Mouse (Mus musculus): ENCODE results near the gene Shld1. TPM values are rescaled to one million over a fixed set of nuclear protein-coding genes. Genes with fewer than 3 reads are reported as not detected.

Gene Shld1
- total RNA-seq, 1 experiment from 2014 or later: 2.4 TPM

DNA sequence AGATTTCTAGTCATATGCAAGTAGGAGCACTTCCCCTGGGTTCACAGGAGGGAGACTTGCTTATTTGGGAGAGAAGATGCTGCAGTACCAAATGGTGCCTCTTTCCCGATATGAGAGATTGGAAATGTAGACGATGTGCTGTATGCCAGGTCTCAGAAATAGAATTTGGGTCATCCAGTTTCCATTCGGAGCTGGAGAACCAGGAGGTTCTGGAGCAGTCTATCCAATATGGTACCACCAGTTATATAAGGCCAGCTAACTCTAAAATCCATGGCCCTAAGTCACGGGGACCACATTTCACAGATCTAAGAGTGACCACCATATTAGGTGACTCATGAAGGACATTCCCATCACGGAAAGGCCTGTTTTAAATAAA, 30.8 kb downstream of the Shld1 start:
- ATAC-seq (replicated peaks; ENCODE audit: low read depth, poor library complexity, severe bottlenecking): no peak

DNA sequence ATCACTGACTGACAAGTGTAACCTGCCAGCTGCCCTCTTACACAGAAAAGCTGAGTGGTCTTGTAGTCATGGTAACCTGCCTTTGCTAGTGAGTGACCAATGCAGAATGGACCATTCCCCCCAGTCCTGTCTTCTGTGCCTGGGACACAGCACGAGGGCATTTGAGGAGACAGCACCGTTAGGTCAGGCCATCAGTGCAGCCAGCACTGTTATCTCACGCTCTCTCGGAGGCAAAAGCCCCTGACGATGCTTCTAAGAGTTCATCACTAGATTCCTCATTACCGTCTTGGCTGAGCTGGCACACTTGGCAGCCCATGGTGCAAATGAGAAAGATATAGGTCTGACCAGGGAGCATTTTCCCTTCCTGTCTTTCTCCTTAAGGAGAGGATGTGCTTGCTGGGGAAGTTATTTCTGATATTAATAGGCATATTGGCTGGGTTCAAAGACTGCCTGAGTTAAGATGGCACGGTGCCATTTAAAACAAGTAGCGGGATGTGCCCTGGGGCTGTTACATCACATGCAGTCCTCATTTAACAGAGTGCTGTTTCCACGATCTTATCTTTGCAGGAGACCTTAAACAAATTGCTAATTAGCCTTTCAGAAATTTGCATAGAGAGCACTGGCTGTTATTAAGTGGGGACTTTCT, 34.3 kb downstream of the Shld1 start:
- no peak for ATAC-seq (replicated peaks; ENCODE audit: low read depth, poor library complexity, severe bottlenecking)

DNA sequence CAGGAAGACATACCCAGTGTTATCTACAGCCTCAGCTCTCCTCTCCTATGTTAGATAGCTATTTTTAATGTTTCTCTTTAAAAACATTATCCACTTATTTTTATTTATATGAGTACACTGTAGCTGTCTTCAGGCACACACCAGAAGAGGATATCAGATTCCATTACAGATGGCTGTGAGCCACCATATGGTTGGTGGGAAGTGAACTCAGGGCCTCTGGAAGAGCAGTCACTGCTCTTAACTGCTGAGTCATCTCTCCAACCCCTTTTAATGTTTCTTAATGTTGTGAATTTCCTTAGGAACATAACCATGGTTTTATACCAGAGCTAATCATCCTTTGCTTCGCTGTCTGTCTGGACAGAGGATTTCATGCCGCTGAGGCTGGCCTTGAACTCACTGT, 35.1 kb downstream of the Shld1 start:
- ATAC-seq (replicated peaks; ENCODE audit: low read depth, poor library complexity, severe bottlenecking): 0 out of 2 replicates have a peak, but pooled peaks have one; percentile 18

DNA sequence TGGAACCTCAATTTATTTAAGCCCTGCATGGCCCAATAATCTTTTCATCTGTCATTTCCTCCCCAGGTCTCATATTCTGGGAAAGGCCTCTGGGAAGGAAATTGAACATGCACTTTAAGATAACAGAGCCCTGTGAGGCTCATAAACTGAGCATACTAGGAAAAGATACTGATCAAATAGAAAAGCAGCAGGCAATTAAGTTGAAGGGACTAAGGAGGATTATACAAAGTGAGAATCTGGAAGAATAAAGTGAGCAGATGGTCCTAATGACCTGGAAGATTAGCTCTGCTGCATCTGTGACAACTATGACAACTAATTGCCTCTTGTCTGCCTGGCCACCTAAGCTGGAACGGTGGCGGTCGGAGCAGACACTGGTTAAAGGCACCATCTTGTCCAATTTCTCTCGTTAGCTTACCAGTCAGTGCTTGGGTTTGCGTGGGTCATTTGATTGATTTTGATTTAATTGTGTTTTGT, 37.3 kb downstream of the Shld1 start:
- no peak for ATAC-seq (replicated peaks; ENCODE audit: low read depth, poor library complexity, severe bottlenecking)

DNA sequence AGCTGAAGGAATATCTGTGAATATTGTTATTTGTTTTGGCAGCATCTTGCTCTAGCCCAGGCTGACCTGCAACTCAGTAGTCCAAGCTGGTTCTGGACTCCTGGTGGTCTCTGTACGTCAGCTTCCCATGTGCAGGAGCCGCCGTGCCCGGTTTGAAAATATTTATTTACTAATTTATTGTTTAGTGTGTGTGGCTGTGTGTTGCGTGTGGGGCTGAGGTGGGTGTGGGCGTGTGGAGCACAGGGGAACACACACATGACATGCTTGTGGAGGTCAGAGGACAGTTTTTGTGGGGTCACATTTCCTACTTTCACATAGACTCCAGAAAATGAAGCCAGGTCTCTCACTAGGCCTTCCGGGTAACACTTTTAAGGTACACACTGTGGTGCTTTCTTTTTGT, 37.8 kb downstream of the Shld1 start:
- no peak for ATAC-seq (replicated peaks; ENCODE audit: low read depth, poor library complexity, severe bottlenecking)

DNA sequence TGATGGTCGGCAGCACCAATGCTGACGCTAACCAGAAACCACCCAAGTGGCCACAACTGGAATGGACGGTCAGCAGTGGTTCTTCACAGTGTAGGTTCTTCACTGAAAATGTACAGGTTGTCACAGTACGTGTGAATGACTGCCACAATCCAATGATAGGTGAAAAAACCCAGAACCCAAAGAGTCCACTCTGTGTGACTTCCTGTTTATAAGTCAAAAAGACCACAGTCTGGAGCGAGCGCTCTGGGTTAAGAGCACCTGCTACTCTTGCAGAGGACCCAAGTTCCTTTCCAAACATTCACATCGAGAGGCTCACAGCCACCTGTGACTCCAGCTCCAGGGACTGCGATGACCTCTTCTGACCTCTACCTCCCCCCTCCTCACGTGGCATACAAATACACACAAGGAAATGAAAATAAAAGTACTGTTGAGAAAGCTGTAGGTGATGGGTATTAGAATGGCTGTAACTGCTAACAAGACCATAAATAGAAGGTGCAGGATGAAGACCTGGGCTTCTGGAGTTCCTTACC, 38.7 kb downstream of the Shld1 start:
- no peak for ATAC-seq (replicated peaks; ENCODE audit: low read depth, poor library complexity, severe bottlenecking)

DNA sequence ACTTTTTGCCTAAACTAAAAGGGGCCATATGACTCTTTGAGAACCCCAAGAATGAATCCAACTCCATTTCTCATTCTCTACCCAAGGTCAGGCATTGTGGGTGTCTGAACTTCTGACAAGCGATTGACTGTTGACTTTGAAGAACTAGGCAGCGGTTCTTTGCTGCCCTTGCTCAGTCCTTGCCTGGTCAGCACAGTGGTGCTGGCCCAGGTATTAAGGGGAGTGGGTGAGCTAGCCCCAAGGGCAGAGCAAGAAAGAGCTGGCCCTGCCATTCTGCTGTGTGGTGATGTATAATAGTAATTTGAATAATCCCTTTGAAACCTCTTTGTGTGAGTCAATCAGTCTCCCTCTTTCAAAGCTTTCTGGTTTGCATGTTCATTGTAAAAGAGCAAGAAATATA, 39.4 kb downstream of the Shld1 start:
- ATAC-seq (replicated peaks; ENCODE audit: low read depth, poor library complexity, severe bottlenecking): no peak

DNA sequence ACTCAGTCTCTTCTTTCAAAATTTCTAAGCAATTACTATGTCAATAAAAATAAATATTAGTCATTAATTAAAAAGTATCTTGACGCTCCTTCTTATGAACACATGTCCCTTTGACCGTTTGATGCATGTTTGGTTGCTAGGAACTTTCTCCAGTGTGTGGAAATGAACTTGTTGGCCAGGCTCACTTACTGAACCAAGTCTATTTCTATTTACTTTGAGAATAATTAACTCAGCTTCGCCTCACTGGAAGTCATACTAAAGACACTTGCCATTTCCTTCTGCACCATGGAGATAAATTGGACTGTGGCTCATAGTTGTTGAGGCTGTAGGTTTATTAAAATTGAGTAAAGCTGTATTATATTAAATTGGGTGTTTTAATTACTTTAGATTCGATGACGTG, 46.2 kb downstream of the Shld1 start:
- ATAC-seq (replicated peaks; ENCODE audit: low read depth, poor library complexity, severe bottlenecking): no peak

DNA sequence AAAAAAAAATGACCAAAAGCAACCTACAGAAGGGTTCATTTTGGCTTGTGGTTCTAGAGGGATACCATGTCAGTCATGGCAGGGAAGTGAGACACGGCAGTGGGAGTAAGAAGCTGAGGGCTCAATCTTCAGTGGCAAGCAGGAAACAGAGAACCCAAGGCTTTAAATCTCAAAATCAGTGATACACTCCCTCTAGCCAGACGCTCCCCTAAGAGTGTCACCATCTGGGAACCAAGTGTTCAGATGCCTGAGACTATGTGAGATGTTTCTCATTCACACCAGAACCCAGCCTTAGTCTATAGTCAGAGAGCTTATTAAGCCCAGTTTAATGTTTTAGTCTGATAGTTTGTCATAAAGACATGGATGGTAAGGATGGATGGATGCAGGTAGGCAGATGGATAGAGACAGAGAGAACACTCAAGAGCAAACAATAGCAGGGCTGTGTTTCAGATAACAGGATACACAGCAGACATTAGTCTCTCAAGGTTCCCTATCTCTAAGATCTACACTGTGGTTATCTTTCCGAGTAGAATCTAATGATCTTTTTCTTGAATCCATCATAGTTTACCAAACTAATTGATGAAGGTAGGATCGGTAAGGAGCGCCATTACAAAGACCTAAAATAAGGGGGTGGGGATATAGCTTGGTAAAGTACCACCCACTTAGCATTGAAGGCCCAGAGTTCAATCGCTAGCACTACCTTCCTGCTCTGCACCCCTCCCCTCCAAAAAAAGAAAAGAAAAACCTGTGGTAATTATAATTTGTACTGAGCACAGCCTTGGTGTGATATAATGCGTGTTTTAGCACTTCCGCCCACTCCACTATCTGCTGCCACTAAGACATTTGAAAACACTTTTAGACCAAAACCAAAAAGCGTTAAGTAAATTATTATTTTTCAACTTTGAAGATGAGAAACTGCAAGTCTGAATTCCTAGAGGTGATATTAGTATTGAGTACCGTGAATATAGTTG, 47.2 kb downstream of the Shld1 start:
- ATAC-seq (replicated peaks; ENCODE audit: low read depth, poor library complexity, severe bottlenecking): no peak

DNA sequence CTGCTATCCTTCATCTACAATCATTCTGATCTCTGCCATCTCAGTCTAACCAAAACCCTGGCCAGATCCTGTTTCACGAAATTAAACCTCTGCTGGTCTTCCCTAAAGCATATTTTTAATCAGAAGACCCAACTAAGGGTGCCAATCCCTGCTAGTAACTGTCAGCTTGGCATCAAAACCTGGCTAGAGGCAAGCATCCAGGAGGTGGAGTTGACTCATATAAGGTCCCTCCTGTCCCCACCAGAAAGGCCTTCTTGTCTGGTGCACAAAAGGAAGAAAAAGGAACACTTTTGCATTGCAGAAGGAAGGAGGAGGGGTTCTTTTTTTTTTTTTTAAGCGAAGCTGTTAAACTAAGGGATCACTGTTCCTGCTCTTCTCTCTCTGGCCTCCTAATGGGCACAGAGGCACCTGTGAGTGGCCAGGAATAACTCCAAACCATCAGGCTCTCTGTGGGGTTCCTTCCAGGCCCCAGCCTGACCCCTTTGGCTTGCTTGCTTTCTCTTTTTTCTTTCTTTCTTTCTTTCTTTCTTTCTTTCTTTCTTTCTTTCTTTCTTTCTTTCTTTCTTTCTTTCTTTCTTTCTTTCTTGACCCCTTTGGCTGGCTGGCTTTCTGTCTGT, 52.2 kb downstream of the Shld1 start:
- ATAC-seq (replicated peaks; ENCODE audit: low read depth, poor library complexity, severe bottlenecking): no peak

DNA sequence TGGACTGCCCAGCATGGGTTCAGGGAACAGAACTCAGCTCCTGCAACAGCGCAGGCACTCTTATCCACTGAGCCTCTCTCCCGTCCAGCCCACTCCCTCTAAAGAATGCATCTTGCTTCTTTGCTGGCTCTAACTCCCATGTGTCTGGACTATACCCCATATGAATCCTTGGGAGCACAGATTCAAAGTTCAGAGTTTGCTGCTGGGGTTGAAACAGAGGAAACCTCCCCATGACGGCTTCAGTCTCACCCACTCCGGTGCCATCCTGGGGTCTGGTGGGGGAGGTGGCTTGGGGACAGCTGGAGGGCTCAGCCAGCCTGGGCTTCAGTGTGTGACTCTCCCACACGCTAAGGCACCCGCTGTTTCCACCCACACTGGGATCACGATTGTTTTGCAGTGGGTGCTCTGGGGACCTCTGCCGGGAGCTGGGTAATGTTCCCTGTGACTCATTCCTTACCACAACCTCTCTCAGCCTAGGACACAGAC, 55.2 kb downstream of the Shld1 start:
- no peak for ATAC-seq (replicated peaks; ENCODE audit: low read depth, poor library complexity, severe bottlenecking)

DNA sequence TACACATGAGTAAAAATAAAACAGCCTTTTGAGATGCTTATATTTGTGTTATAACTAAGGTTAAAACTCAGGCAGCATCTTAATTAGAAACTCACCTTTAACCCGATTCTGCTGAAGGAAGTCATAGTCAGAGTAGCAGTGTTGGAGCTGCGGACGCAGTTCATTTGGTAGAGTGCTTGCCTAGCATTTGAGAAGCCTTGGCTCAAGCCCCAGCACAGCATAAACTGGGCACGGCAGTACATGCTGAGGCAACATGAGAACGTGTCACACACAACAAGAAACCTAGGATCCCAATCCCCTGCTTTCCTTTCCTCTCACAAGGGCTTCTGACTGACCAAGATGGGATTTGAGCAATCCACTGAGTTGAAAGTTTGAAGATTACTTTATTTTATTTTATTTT, 58.1 kb downstream of the Shld1 start:
- no peak for ATAC-seq (replicated peaks; ENCODE audit: low read depth, poor library complexity, severe bottlenecking)

DNA sequence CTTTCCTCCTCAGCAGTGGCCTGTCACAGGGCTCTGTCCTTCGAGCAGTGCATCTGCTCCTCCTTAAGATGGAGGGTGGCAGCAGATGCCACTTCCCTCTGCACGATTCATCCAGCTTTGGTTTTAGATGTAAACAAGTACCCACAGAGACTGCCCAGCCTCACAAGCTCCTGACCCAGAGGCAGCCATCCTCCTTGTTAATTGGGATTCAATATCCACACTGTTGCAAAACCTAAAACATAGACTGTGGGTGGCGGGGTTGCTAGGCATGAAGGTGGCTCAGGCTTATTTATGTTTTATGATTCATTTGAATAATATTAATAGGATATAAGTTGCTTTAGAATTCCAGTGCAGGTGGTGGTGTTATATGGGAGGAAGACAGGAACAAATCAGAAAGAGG, 59.4 kb downstream of the Shld1 start:
- no peak for ATAC-seq (replicated peaks; ENCODE audit: low read depth, poor library complexity, severe bottlenecking)

DNA sequence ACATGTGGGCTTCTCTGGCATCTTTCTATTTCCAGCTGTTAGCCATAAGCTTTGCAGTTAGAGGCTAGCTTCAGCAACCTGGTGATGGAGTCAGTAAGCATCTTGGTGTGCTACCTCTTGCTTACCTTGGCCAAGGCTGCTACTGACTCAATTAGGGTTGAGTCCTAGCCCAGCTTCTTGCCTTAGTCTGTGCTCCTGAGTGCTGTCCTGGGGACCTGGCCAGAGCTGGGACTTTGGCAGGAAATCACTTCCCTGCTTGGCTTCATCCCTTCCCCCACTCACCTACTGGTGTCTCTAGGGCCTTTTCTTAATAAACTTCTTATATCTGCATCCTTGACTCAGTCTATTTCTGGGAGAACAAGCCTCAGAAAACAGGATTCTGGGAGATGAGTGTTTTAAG, 64.0 kb downstream of the Shld1 start:
- no peak for ATAC-seq (replicated peaks; ENCODE audit: low read depth, poor library complexity, severe bottlenecking)

DNA sequence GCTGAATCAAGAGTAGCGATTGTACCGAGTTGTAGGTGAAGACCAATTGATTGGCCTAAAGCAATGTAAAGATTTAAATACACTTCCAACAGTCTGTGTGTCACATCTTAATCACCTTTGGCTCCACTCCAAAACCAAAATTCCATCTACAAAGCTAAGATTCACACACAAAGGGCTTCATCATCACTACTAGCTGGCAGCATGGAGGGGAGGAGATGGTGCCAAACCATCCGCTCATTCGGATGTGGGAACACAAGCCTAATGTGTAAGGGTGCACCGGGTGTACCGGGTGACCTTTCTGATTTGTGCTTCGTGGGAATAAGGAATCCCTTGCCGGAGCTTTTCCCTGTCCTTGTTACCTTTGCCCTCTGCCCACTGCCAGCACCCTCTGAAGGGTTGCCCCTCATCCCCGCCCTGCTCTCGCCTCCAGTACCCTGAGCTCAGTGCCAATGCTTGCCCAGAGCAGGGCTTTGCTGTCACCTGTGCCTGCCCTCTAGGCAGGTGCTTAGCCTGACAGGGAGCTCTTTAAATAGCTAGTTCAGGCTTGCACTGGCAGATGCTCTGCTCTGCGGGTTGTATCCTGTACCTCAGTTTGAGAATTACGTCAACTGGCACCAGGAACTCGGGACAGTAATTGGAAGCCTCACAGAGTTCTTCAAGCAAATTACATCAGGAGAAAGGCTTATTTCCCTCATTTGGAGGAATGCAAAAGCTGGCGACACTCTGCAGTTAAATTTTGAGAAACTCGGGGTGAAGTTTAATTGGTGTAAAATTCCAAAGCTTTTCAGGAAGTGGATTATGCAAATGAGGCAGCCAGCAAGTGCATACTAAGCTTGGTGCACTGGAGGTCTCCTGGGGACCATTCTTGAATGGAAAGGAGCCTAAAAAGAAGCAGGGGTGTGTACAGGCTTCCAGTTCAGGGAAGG, 64.7 kb downstream of the Shld1 start:
- ATAC-seq (replicated peaks; ENCODE audit: low read depth, poor library complexity, severe bottlenecking): no peak

DNA sequence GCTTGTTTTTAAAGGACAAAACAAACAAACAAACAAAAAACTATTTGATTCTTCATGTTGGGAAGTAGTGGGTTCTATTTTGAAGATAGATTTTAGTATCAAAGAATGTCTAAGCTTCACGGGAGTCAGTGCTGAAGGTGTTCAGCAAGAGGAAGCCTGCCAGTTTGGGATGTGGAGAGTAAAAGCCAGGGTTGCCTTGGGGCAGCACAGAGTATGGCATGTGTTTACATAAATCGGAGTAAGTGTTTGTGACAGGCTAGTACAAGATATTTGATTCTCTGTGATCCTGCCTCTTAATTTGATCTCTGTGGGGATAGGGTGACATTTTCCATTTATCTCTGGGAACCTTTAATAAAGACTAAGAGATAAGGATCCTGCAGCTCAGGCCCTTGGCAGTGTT, 65.7 kb downstream of the Shld1 start:
- no peak for ATAC-seq (replicated peaks; ENCODE audit: low read depth, poor library complexity, severe bottlenecking)

DNA sequence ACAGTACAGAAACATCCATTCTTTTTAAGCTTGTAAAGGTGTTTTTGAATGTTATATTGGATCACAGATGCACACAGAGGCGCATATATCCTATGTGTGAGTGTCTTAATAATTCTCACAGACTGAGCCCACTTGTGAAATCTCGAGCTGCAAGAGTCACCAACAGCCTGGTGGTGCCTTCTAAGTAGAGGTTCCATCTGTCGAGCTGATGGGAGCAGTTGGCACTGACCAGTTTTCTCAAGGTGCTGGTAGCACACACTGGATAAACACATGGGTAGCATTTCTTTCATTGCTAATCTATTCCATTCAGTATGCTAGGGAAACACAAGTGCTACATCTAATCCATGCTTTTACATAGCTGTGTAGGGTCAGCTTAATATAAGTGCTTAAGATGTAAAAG, 66.4 kb downstream of the Shld1 start:
- no peak for ATAC-seq (replicated peaks; ENCODE audit: low read depth, poor library complexity, severe bottlenecking)

DNA sequence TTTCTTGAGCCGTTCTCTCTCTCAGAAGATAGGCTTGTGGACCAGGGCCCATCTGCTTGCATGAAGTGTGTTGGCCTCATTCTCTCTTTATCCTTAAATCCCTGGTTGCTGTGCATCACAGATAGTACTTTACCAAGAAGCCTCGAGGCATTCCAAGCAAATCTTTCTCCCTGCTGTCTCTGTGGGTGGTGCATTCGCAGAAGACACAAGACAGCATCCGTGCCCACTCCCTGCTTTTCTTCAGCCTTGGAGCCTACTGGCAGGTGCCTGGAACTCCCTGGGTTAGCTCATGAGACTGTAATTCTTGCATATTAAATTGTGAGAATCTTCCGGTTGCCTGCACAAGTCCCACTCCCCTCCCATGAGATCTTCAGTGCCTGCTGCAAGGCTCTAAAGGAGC, 71.2 kb downstream of the Shld1 start:
- ATAC-seq (replicated peaks; ENCODE audit: low read depth, poor library complexity, severe bottlenecking): no peak

DNA sequence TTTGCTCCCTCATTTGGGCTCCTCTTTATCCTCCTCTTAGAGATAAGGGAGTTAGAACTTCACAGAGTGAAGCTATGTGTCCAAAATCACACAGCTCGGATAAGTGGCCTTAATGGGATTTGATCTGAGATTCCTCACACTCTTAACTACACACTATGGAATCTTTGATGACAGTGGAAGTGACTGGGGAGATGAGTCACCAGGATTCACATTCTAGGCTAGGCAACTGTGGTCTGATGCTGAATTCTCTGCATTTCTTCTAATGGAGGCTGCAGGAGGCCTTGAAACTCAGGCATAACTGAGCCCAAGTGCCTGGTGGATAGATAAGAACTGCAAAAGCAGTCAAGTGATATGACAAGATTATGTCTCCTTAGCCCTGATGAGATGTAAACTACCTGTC, 84.1 kb downstream of the Shld1 start:
- no peak for ATAC-seq (replicated peaks; ENCODE audit: low read depth, poor library complexity, severe bottlenecking)

DNA sequence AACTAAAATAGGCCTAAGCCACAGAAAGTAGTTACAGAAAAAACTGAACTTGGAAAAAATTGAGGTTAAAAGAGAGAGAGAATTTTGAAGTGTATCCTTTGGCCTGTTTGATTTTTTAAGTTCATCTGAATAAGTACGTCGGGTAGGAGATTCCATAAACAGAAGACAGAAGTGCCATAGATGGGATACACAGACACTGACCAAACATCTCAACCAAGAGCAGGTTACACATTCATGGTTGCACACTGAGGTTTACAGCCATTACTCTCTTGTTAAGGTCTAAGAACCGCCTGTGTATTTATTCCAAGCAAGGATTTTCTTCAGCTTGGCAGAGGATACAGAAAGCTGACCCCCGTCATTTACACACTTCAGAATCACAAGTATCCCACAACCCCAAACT, 94.2 kb downstream of the Shld1 start, which contains the start of gene Chgb:
Gene Chgb (plus strand): TSS at position 301 of the 400 bp plus-strand sequence.
- no peak for ATAC-seq (replicated peaks; ENCODE audit: low read depth, poor library complexity, severe bottlenecking)
